Mouse (Mus musculus) kidney, embryonic 16.5 days (tissue): ENCODE data around the gene Tmem230. TPM values are rescaled to one million over a fixed set of nuclear protein-coding genes. Genes with fewer than 3 reads are reported as not detected.
"Not testable (repeated sequence)": the region's sequence is repeated elsewhere in the genome, so short reads cannot be mapped to it uniquely, and the experiment has no call there.

ENCODE experiments used
- ATAC-seq: fragments of 200-750 bp; cut with Nextera tagmentation; 2 replicates; pipeline ENCODE4 v1.8.0; 2017; ENCODE audit warnings: moderate TSS enrichment; ENCODE audit not compliant: low FRiP score, low TSS enrichment
- H3K27ac ChIP-seq: fragments of 300-500 bp; sonication (generic); 2 replicates; pipeline ENCODE4 v1.5.1; 2014; ENCODE audit warnings: low read length
- H3K27me3 ChIP-seq: fragments of 300-500 bp; sonication (generic); 2 replicates; pipeline ENCODE4 v1.6.1; 2014; ENCODE audit warnings: low read length, control low read depth, mixed read lengths; ENCODE audit not compliant: insufficient read depth
- H3K36me3 ChIP-seq: fragments of 300-500 bp; sonication (generic); 2 replicates; pipeline ENCODE4 v1.6.1; 2014; ENCODE audit warnings: low read length, control low read depth, mixed read lengths; ENCODE audit not compliant: insufficient read depth
- H3K4me1 ChIP-seq: fragments of 300-500 bp; sonication (generic); 2 replicates; pipeline ENCODE4 v1.6.1; 2014; ENCODE audit warnings: low read length, control low read depth, mixed read lengths; ENCODE audit not compliant: insufficient read depth
- H3K4me2 ChIP-seq: fragments of 300-500 bp; sonication (generic); replicated peaks from 2 replicates; pipeline ENCODE4 v1.6.1; 2014; ENCODE audit warnings: low read depth, low read length
- H3K4me3 ChIP-seq: fragments of 300-500 bp; sonication (generic); 2 replicates; pipeline ENCODE4 v1.5.1; 2014; ENCODE audit warnings: mild to moderate bottlenecking, low read length
- H3K9ac ChIP-seq: fragments of 300-500 bp; sonication (generic); replicated peaks from 2 replicates; pipeline ENCODE4 v1.6.1; 2014; ENCODE audit warnings: low read length
- H3K9me3 ChIP-seq: fragments of 300-500 bp; sonication (generic); 2 replicates; pipeline ENCODE4 v1.6.1; 2016; ENCODE audit warnings: low read length, control low read depth
- WGBS: fragments of 180-500 bp; shearing (Covaris S2); extraction: QIAGEN DNeasy Blood & Tissue Kit; methylation state at CpG from one replicate; pipeline ENCODE4 v1.1.7; 2014; 5-methylcytosine and 5-hydroxymethylcytosine counted together
- polyA plus RNA-seq: library from polyadenylated mRNA; unstranded; fragments of >200 nt; fragmentation: Nextera tagmentation; extraction: Ambion mirVana; gene quantifications from 2 replicates; pipeline ENCODE4 v1.2.1, GENCODE M21; 2015

Tmem230 gene
- polyA plus RNA-seq, result 49.8 and 50.1 TPM in 2 replicates

DNA sequence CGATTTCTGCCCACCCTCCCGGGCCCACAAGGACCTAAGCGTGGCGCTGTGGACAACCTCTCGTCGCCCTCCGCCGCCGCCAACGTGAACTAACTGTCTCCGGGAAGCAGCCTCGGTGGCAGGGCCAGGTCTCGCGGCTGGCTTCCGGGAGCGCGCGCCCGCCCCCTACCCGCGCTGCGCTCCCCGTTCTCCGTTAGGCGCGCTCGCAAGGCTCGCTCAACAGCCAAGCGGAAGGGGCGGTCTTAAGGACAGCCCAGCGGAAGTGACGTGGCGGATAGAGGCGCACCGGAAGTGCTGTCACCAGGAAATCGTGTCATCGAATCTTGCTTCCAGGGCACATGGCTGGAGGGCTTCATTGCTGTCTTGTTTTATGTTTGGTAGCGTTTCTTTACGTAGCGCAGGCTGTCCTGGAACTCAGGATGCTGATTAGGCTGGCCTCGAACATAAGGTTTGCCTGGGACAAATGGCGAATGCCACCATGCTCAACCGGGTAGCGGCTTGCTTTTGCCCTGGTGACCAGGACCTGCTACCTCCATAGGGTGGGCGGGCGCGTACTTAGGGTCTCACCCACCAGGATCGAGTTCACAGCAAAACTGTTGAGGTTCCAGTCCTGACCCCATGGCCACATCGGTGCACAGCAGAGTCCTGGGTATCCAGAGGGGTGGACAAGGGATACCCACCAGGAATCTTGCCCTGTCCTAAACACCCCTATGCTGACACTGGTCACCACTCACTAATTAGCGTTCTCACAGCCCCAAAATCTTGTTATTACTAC lies at the start of gene Tmem230:
Gene Tmem230 (minus strand): TSS at position 269 of the 775 bp plus-strand sequence.
- ATAC-seq, result peak; percentile 93

GRCm38 (mm10) chr2:132293694-132294450 lies 46.3 kb upstream of the Tmem230 start:
- Histone ChIP-seq H3K9me3 (no peaks in the 10 kb centered on the region), H3K4me3 (no peak overlapping the region), H3K4me1 (0 out of 2 replicates have a peak, but pooled peaks cover 4% of the 10 kb centered on the region), H3K4me2 (no peak overlapping the region), H3K27ac (no peak overlapping the region), H3K9ac (no peak overlapping the region), H3K27me3 (no peaks in the 10 kb centered on the region), H3K36me3 (peaks cover 29% of the 10 kb centered on the region)
- ATAC-seq, result no peak
- 94% methylated on average over 10 of the region's 10 CpGs for WGBS

More for the DNA sequence above, at the start of gene Tmem230:
- 6% methylated on average over 50 of the region's 50 CpGs for WGBS
- Histone ChIP-seq H3K4me3 (peak within 1 kb of the TSS; percentile 73), H3K4me1 (peaks cover 26% of the 10 kb centered on the region), H3K27me3 (no peaks in the 10 kb centered on the region), H3K9me3 (no peaks in the 10 kb centered on the region), H3K36me3 (peaks cover 20% of the 10 kb centered on the region; the same call in 1 of the 2 replicates), H3K4me2 (peak within 1 kb of the TSS; percentile 64), H3K27ac (peak within 1 kb of the TSS; percentile 85), H3K9ac (peak within 1 kb of the TSS; percentile 79)

GRCm38 (mm10) chr2:132292083-132292482 lies 44.5 kb upstream of the Tmem230 start:
- H3K9ac ChIP-seq, result no peak overlapping the region
- H3K9me3 ChIP-seq, result peaks cover 1% of the 10 kb centered on the region; the same call in 1 of the 2 replicates
- 56% methylated on average over 4 of the region's 4 CpGs for WGBS
- H3K4me1 ChIP-seq, result 0 out of 2 replicates have a peak, but pooled peaks cover 4% of the 10 kb centered on the region
- H3K36me3 ChIP-seq, result peaks cover 17% of the 10 kb centered on the region
- no peak overlapping the region for H3K27ac ChIP-seq
- H3K4me3 ChIP-seq, result no peak overlapping the region
- no peak overlapping the region for H3K4me2 ChIP-seq
- ATAC-seq, result no peak
- no peaks in the 10 kb centered on the region for H3K27me3 ChIP-seq

DNA sequence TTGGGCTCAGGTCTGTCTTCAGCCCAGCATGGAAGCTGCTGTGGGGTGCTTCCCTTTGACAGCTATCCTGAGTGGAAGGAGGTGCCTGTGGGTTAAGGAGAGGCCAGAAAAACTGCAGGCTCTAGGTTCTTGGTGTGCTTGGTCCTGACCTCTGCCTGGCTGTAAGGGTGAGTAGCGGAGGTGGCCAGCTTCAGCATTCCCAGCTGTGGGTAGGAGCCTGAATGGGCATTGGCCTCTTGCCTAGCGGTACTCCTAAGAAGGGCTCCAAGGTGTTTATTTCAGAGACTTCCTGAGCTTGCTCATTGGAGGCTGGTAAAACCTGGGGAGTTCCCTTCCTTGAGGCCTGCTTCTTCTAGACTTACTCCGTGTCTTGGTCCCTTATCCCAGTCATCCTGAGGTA lies 43.7 kb upstream of the Tmem230 start:
- Histone ChIP-seq H3K9me3 (peaks cover 8% of the 10 kb centered on the region), H3K9ac (no peak overlapping the region), H3K4me1 (0 out of 2 replicates have a peak, but pooled peaks cover 4% of the 10 kb centered on the region), H3K36me3 (peaks cover 20% of the 10 kb centered on the region), H3K27me3 (no peaks in the 10 kb centered on the region), H3K27ac (peak overlapping the region; percentile 16; the same call in 1 of the 2 replicates), H3K4me3 (no peak overlapping the region), H3K4me2 (no peak overlapping the region)
- ATAC-seq, result no peak
- WGBS, result 76% methylated on average over 3 of the region's 3 CpGs

GRCm38 (mm10) chr2:132290808-132291207 lies 43.2 kb upstream of the Tmem230 start:
- Histone ChIP-seq H3K4me1 (0 out of 2 replicates have a peak, but pooled peaks cover 4% of the 10 kb centered on the region), H3K9me3 (peaks cover 8% of the 10 kb centered on the region), H3K4me2 (no peak overlapping the region), H3K4me3 (no peak overlapping the region), H3K27me3 (no peaks in the 10 kb centered on the region), H3K27ac (peak overlapping the region; percentile 16; the same call in 1 of the 2 replicates), H3K9ac (no peak overlapping the region), H3K36me3 (peaks cover 19% of the 10 kb centered on the region)
- 79% methylated on average over 6 of the region's 6 CpGs for WGBS
- ATAC-seq, result no peak

- H3K4me1 ChIP-seq, H3K27ac ChIP-seq, H3K36me3 ChIP-seq, H3K9me3 ChIP-seq, H3K27me3 ChIP-seq, H3K4me3 ChIP-seq, ATAC-seq, H3K4me2 ChIP-seq, H3K9ac ChIP-seq: not testable (repeated sequence)
- WGBS, result 76% methylated on average over 5 of the region's 7 CpGs
These were observed 41.6 kb upstream of the Tmem230 start for GRCm38 (mm10) chr2:132289213-132289612.

GRCm38 (mm10) chr2:132286376-132287076 lies 38.9 kb upstream of the Tmem230 start:
- Histone ChIP-seq H3K9ac (no peak overlapping the region), H3K4me3 (no peak overlapping the region), H3K9me3 (peaks cover 8% of the 10 kb centered on the region), H3K4me1 (peaks cover 31% of the 10 kb centered on the region), H3K4me2 (no peak overlapping the region), H3K27ac (no peak overlapping the region), H3K27me3 (no peaks in the 10 kb centered on the region), H3K36me3 (peaks cover 4% of the 10 kb centered on the region; the same call in 1 of the 2 replicates)
- no peak for ATAC-seq
- WGBS, result 91% methylated on average over 9 of the region's 9 CpGs

- H3K4me3 ChIP-seq, H3K36me3 ChIP-seq, H3K4me2 ChIP-seq, H3K27me3 ChIP-seq, ATAC-seq, H3K9ac ChIP-seq, H3K9me3 ChIP-seq: not testable (repeated sequence)
- Histone ChIP-seq H3K4me1 (peaks cover 29% of the 10 kb centered on the region), H3K27ac (peak overlapping the region; percentile 86; the same call in 1 of the 2 replicates)
- WGBS, result 87% methylated on average over 5 of the region's 5 CpGs
These were observed 38.1 kb upstream of the Tmem230 start for GRCm38 (mm10) chr2:132285722-132286121.

DNA sequence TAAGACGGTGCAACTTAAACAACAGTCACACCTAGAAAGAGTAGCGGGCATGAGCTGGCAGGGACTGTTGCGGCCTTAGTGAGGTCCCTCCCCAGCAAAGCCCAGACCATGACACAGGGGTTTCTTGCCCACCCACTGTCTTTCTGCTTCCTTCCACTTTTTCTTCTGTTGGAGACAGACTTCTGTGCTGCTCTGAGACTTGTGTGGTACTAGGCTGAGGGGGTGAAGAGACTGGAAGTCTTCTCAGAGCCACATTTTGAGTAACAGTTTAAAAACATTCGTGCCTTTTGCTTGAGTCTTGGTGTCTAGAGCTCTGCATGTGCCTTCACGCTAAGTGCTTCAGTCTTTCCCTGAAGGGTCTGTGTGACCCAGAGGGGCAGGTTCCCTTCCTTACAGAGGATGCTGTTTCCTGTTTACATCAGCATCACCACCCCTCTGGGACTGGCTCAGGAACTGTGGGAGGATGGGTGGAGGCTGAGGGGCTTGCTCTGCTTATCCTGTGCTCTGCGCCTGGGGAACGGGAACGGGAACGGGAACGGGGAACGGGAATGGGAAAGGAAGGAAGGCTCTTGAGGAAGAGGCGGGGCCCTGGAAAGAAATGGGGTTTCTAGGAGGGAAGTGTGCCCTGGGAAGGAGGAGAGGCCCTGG lies 37.0 kb upstream of the Tmem230 start:
- peaks cover 29% of the 10 kb centered on the region for H3K4me1 ChIP-seq
- peaks cover 9% of the 10 kb centered on the region; the same call in 1 of the 2 replicates for H3K36me3 ChIP-seq
- peaks cover 8% of the 10 kb centered on the region for H3K9me3 ChIP-seq
- peak overlapping the region; percentile 86 for H3K27ac ChIP-seq
- H3K9ac ChIP-seq, result 0 out of 2 replicates have a peak overlapping the region, but pooled peaks have one; percentile 8
- peak; percentile 80 for ATAC-seq
- 57% methylated on average over 12 of the region's 12 CpGs for WGBS
- no peaks in the 10 kb centered on the region for H3K27me3 ChIP-seq
- no peak overlapping the region for H3K4me3 ChIP-seq
- H3K4me2 ChIP-seq, result peak overlapping the region; percentile 26
